Mouse (Mus musculus) kidney, adult 2 months (tissue): ENCODE measurements around the gene Wbp2. TPM values are rescaled to one million over a fixed set of nuclear protein-coding genes. Genes with fewer than 3 reads are reported as not detected.

Experiments
- DNase-seq: peaks from one replicate; pipeline ENCODE4 v3.0.0; 2021
- H3K27ac ChIP-seq: fragments of 200-500 bp; 2 replicates; pipeline ENCODE4 v1.5.1; 2012; ENCODE audit warnings: low read depth, low read length, control low read depth, inconsistent platforms; ENCODE audit not compliant: insufficient read depth
- H3K27me3 ChIP-seq: fragments of 200-500 bp; replicated peaks from 2 replicates; pipeline ENCODE4 v1.6.1; 2012; ENCODE audit warnings: mild to moderate bottlenecking, moderate library complexity, low read length, inconsistent platforms; ENCODE audit not compliant: control insufficient read depth, insufficient read depth
- H3K36me3 ChIP-seq: fragments of 200-500 bp; 2 replicates; pipeline ENCODE4 v1.6.1; 2012; ENCODE audit warnings: mild to moderate bottlenecking, moderate library complexity, low read length, inconsistent platforms; ENCODE audit not compliant: control insufficient read depth, insufficient read depth
- H3K4me1 ChIP-seq: fragments of 200-500 bp; 2 replicates; pipeline ENCODE4 v1.6.1; 2011; ENCODE audit warnings: low read length; ENCODE audit not compliant: control insufficient read depth, insufficient read depth
- H3K4me3 ChIP-seq: fragments of 200-500 bp; 2 replicates; pipeline ENCODE4 v1.5.1; 2011; ENCODE audit warnings: mild to moderate bottlenecking, low read depth, low read length, control low read depth; ENCODE audit not compliant: insufficient read depth
- CTCF ChIP-seq: fragments of 200-500 bp; conservative IDR thresholded peaks from 2 replicates; pipeline ENCODE4 v1.5.1; 2011; ENCODE audit warnings: low read depth, mild to moderate bottlenecking, control low read depth, low read length, moderate library complexity, mixed read lengths; ENCODE audit not compliant: insufficient read depth, insufficient read length
- POLR2A ChIP-seq: fragments of 200-500 bp; IDR thresholded peaks from one replicate; pipeline ENCODE4 v1.6.1; 2011; ENCODE audit warnings: low read depth, low read length, control low read depth
- WGBS: fragments of 180-500 bp; shearing (Covaris S2); methylation state at CpG from one replicate; pipeline ENCODE4 v1.1.7; 2018; 5-methylcytosine and 5-hydroxymethylcytosine counted together
- polyA plus RNA-seq: library from polyadenylated mRNA; depleted of rRNA; stranded (reverse); fragments of >200 nt; gene quantifications from 2 replicates; pipeline ENCODE4 v1.2.3, GENCODE M21; 2012

Gene Wbp2
- polyA plus RNA-seq, 1 experiment: 392 TPM

- no peak for DNase-seq
- 61% methylated on average over 7 of the region's 7 CpGs for WGBS
- TF ChIP-seq POLR2A: no peak
These were observed 12.3 kb downstream of the Wbp2 start for GRCm38 (mm10) chr11:116074436-116074991.

GRCm38 (mm10) chr11:116072608-116073007, 14.2 kb downstream of the Wbp2 start:
- no peak for DNase-seq
- H3K27me3 ChIP-seq: no peaks in the 10 kb centered on the region
- H3K4me3 ChIP-seq: no peak overlapping the region
- 72% methylated on average over 3 of the region's 3 CpGs for WGBS
- no peaks in the 10 kb centered on the region for H3K36me3 ChIP-seq
- H3K4me1 ChIP-seq: no peaks in the 10 kb centered on the region
- TF ChIP-seq CTCF: no peak
- peak overlapping the region; percentile 22; the same call in 1 of the 2 replicates for H3K27ac ChIP-seq

More at GRCm38 (mm10) chr11:116074436-116074991, 12.3 kb downstream of the Wbp2 start:
- Histone ChIP-seq H3K4me3 (no peak overlapping the region), H3K36me3 (peaks cover 2% of the 10 kb centered on the region; the same call in 1 of the 2 replicates), H3K4me1 (0 out of 2 replicates have a peak, but pooled peaks cover 3% of the 10 kb centered on the region), H3K27ac (no peak overlapping the region), H3K27me3 (no peaks in the 10 kb centered on the region)

- Histone ChIP-seq H3K36me3 (no peaks in the 10 kb centered on the region), H3K27ac (no peak overlapping the region), H3K27me3 (no peaks in the 10 kb centered on the region), H3K4me3 (no peak overlapping the region), H3K4me1 (no peaks in the 10 kb centered on the region)
- peak; percentile 34 for DNase-seq
- TF ChIP-seq POLR2A (no peak), CTCF (peak; percentile 39)
- 55% methylated on average over 5 of the region's 5 CpGs for WGBS
These were observed 15.3 kb downstream of the Wbp2 start for GRCm38 (mm10) chr11:116071510-116071909.

GRCm38 (mm10) chr11:116065345-116065744, 21.4 kb downstream of the Wbp2 start:
- Histone ChIP-seq H3K27ac (no peak overlapping the region), H3K4me1 (no peaks in the 10 kb centered on the region), H3K27me3 (no peaks in the 10 kb centered on the region), H3K36me3 (no peaks in the 10 kb centered on the region), H3K4me3 (no peak overlapping the region)
- no peak for DNase-seq
- 86% methylated on average over 12 of the region's 12 CpGs for WGBS
- TF ChIP-seq POLR2A (no peak), CTCF (no peak)

- Histone ChIP-seq H3K4me3 (no peak overlapping the region), H3K27ac (no peak overlapping the region), H3K27me3 (no peaks in the 10 kb centered on the region), H3K4me1 (no peaks in the 10 kb centered on the region), H3K36me3 (no peaks in the 10 kb centered on the region)
- whole genome bisulfite sequencing: 76% methylated on average over 23 of the region's 23 CpGs
- TF ChIP-seq POLR2A (no peak), CTCF (no peak)
- DNase-seq: no peak
These were observed 22.5 kb downstream of the Wbp2 start for GRCm38 (mm10) chr11:116064187-116064867.

GRCm38 (mm10) chr11:116063562-116063961, 23.2 kb downstream of the Wbp2 start:
- Histone ChIP-seq H3K4me1 (no peaks in the 10 kb centered on the region), H3K36me3 (no peaks in the 10 kb centered on the region), H3K27me3 (no peaks in the 10 kb centered on the region), H3K27ac (no peak overlapping the region), H3K4me3 (no peak overlapping the region)
- peak; percentile 38 for DNase-seq
- no peak for TF ChIP-seq CTCF
- 46% methylated on average over 13 of the region's 13 CpGs for WGBS

GRCm38 (mm10) chr11:116062521-116062920, 24.3 kb downstream of the Wbp2 start:
- 72% methylated on average over 8 of the region's 8 CpGs for WGBS
- H3K36me3 ChIP-seq: no peaks in the 10 kb centered on the region

More at GRCm38 (mm10) chr11:116062521-116062920, 24.3 kb downstream of the Wbp2 start:
- Histone ChIP-seq H3K4me1 (no peaks in the 10 kb centered on the region), H3K27me3 (no peaks in the 10 kb centered on the region), H3K27ac (no peak overlapping the region), H3K4me3 (no peak overlapping the region)
- no peak for TF ChIP-seq CTCF
- TF ChIP-seq POLR2A: no peak
- no peak for DNase-seq
